Mouse (Mus musculus): ENCODE results near the gene Ttll13.

Gene Ttll13

DNA sequence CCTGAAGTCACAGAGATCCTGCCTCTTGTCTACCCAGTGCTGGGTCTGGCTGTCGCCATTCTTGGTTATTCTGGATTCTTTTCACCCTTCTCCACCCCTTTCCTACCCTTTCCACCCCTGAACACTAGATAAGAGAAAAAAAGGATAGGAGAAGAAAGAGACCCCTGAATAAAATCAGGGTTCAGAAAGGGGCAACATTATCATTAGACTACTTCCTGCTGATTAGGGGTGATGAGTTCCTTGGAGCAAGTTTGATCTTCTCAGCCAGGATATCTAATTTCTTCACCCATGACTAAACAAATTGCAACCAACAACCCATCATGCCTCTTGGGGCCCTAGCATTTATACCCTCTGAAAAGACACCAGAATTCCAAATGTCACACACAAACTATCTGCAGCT is 21.6 kb downstream of the Ttll13 start:
- no peak for DNase-seq (ENCODE audit: low spot score in 2 of 2)

- DNase-seq (ENCODE audit: low spot score in 2 of 2) = peak; percentile 90 to 97
These were observed 22.9 kb downstream of the Ttll13 start, which contains the start of gene Vps33b for GRCm38 (mm10) chr7:80268897-80269750. TSS of gene Vps33b (plus strand) at chr7:80269649.

DNA sequence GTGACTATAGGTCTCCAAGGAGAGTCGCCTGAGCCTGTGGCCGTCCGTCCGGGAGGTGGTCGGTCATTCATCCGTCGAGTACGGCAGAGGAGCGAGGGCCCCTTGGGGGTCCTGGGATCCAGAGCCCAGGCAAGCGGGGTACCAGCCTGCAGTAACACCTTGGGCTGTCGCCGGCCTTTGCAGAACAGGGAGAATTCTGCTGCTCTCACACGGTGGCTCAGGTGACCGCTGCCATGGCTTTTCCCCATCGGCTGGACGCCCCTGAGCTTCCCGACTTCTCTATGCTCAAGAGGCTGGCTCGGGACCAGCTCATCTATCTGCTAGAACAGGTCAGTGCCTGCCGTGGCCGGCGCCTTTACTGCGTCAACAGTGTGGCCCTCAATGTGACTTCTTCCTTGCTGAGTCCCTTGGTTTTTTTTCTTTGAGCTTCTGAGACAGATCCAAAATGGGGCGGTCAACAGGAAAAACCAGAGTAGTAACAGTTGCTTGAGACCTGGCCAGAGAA is 23.6 kb downstream of the Ttll13 start:
- no peak for DNase-seq (ENCODE audit: low spot score in 2 of 2)

GRCm38 (mm10) chr7:80273456-80273855 is 27.3 kb downstream of the Ttll13 start:
- DNase-seq (ENCODE audit: low spot score in 2 of 2) = no peak

- no peak for DNase-seq (ENCODE audit: low spot score in 2 of 2)
These were observed 30.2 kb downstream of the Ttll13 start for GRCm38 (mm10) chr7:80276374-80276773.

GRCm38 (mm10) chr7:80280032-80280431 is 33.9 kb downstream of the Ttll13 start:
- DNase-seq (ENCODE audit: low spot score in 2 of 2) = no peak

GRCm38 (mm10) chr7:80280998-80281397 is 34.8 kb downstream of the Ttll13 start:
- DNase-seq (ENCODE audit: low spot score in 2 of 2) = no peak

DNA sequence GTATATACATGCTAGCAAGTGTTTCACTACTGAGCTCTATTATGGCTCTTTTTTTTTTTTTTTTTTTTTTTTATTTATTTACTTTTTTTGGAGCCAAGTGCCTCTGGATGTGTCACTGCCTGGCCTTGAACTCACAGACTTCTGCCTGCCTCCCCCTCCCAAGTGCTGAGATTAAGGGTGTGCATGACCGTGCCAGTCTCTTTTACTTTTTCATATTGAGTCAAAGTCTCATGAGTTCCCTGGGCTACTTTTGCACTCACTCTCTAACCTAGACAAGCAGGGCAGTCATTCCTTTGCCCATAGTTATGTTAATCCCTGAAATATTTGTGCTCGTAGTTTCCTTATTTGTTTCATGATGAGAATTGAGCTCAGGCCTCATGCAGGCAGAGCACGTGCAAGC is 35.5 kb downstream of the Ttll13 start:
- DNase-seq (ENCODE audit: low spot score in 2 of 2) = no peak

DNA sequence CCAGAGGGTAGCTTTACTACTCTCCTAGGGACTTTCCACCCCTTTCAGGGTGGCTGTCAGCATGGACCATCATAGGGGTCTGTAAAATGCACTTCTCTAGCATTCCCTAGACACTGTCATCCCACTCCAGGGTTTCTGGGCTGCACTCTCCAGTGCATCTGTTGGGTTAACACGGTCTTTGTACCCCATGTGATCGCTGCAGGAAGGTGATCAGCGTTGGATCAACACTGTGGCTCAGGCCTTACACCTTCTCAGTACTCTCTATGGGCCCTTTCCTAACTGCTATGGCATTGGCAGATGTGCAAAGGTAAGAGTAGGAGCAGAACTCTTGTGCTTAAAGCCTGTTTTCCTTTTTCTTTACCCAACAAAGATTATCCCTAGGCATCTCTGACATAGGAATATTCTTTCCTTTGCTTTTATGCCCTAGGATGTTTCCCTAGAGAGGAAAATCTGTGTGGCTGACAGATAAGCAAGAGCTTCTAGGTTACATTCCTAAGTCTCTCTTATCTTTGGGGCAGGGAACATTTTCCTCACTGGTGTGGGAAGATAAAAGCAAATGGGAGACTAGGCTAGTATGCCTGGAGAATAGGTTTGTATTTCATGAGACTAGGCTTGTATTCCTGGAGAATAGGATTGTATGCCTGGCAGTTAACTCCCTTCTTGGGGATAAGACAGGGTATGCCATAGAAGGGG is 37.2 kb downstream of the Ttll13 start:
- DNase-seq (ENCODE audit: low spot score in 2 of 2) = no peak

DNA sequence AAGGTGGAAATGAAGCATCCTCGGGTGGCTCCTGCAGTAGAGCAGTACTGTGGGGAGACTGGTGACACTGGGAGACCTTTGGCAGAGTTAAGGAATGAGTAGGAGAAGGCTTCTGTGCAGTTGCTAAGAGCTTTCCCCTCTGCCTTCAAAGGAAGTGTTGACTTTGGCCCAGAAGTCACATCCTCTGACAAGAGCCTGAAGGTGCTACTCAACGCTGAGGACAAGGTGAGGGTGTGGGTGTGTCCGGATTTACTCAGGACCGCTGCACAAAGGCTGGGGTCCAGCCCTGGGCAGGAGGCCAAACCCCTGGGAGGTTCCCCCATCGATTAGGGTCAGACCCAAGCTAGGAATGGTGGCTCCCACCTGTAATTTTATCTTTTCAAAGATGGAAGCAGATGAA is 38.2 kb downstream of the Ttll13 start:
- no peak for DNase-seq (ENCODE audit: low spot score in 2 of 2)

DNA sequence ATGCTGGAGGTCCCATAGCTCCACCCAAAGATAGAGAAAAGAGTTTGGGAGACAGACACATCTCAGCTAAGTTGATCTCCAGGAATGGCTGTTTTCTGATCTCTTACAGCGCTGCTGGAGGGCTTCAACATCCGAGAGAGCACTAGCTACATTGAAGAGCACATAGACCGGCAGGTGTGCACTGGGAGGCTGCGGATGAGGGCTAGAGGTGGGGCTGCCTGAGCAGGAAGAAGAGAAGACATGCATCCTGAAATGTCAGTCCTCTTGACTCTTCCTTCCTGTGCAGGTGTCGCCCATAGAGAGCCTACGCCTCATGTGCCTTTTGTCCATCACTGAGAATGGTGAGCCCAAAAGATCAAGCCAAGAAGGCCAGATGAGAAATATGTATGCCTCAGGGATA is 39.5 kb downstream of the Ttll13 start:
- DNase-seq (ENCODE audit: low spot score in 2 of 2) = no peak

GRCm38 (mm10) chr7:80287736-80288135 is 41.6 kb downstream of the Ttll13 start:
- no peak for DNase-seq (ENCODE audit: low spot score in 2 of 2)

DNA sequence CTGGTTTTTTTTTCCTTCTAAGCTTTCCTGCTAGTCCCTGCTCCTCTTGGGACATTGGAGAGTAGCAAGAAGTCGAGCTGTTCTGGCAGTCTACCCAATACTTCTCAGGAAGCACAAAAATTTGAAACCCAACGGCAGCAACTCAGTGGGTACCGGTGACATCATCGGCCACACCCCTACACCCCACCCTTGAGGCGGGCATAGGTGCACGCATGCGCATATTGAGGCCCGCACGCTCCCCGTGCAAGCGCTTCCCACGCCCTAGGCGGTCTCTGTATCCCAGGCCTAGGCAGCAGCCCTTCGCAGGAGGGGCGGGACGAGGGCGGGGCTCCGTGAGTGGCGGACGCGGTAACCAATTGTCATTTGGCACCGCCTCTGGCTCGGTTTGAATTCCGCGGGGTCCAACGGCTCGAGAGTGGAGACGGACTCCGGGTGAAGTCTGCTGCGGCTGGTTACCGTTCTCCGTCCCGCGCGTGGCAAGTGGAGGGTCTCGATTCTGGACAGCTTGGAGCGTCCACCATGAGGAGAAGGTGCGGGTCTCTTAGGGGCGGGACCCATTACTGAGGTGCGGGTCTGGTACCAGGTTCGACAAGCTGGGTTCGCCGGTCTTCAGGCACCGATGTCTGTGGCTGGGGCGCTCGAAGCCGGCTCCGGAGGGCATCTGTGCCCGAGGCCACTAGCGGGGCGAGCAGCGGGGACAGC is 48.0 kb downstream of the Ttll13 start, which contains the start of gene Prc1:
Gene Prc1 (plus strand): TSS at position 389 of the 702 bp plus-strand sequence.
- DNase-seq (ENCODE audit: low spot score in 2 of 2) = peak; percentile 97 to 98

DNA sequence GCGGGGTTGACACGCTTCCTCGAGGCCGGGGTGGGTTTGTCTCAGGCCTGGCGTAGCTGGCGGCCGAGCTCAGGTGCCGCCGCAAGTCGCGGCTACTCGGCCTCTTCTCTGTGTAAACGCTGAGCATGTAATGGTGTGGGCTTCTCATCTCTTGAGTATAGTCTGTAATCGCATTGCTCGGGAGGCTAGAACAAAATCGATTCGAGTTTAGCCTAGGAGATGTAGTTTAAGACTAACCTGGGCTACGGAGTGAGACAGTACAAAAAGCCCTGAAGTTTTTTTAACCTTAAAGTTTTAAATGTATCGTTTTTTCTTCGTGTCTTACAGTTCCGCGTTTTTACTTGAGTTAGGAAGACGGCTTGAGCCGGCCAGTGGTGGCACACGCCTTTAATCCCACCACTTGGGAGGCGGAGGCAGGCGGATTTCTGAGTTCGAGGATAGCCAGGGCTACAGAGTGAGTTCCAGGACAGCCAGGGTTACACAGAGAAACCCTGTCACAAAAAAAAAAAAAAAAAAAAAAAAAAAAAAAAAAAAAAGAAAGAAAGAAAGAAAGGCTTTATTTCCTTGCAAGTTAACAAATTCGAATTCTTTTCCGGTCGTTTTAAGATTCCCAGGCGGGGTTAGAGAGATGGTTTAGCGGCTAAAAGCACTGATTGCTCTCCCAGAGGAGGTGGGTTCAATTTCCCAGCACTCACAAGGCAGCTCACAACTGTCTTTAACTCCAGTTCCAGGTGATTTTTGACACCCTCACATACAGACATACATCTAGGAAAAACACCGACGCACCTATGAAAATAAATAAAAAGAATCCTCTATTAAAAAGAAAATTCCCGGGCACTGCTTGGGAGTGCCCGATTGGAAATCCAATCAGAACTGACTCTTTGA is 48.8 kb downstream of the Ttll13 start:
- DNase-seq (ENCODE audit: low spot score in 2 of 2) = no peak

DNA sequence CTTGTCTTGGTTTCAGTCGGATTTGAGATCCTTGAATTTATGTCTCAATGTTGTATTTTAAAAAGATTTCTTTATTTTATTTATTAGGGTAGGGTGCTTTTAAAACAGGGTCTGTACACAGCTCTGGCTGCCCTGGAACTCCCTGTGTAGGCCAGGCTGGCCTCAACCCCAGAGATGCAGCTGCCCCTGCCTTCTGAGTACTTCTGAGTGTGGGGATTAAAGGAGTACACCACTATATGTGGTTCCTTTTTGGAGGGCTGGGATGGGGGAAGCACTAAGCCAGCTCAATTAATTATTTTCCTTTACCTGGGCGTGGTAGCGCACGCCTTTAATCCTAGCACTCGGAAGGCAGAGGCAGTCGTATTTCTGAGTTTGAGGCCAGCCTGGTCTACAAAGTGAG is 50.3 kb downstream of the Ttll13 start:
- DNase-seq (ENCODE audit: low spot score in 2 of 2) = no peak

DNA sequence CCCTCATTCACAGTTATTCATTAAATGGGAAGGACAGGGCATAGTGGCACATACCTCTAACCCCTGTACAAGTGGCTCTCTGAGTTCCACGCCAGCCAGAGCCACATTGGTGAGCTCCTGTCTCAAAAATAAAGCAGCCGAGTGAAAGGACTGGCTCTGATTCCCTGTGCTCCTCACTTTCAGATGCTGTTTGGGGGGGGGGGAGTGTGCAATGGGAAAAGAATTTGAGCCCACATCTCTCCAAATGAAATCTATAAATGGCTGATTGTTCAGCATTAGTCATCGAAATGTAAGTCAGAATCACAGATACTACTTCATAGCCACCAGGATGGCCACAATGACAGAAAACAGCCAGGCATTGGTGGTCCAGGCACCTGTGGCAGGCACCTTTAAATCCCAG is 50.9 kb downstream of the Ttll13 start:
- DNase-seq (ENCODE audit: low spot score in 2 of 2) = no peak

GRCm38 (mm10) chr7:80298754-80299153 is 52.6 kb downstream of the Ttll13 start:
- no peak for DNase-seq (ENCODE audit: low spot score in 2 of 2)

GRCm38 (mm10) chr7:80299568-80299967 is 53.4 kb downstream of the Ttll13 start:
- no peak for DNase-seq (ENCODE audit: low spot score in 2 of 2)

- no peak for DNase-seq (ENCODE audit: low spot score in 2 of 2)
These were observed 55.3 kb downstream of the Ttll13 start for GRCm38 (mm10) chr7:80301522-80301921.

DNA sequence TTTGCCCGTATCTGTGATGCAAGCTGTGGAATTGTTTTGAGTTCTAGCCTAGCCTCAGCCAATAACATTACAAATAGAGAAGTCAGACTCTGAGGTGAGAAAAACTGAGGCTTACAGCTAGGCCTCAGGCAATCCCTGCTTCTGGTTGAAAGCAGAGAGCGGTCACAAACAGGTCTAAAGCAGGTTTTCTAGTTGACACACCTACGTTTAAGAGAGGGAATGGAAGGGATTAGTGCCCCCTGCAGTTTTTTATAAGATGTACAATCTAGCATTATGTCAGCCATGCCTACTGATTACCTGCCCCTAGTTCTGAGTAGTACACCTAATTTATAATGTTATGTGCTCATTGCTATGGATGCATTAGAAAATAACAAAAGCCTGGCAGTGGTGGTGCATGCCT is 61.6 kb downstream of the Ttll13 start:
- no peak for DNase-seq (ENCODE audit: low spot score in 2 of 2)

All from urinary bladder, postnatal 4 days (tissue).